Mouse (Mus musculus): ENCODE results near the gene Sh3gl3. TPM values are rescaled to one million over a fixed set of nuclear protein-coding genes. Genes with fewer than 3 reads are reported as not detected.

Gene Sh3gl3
- polyA plus RNA-seq, 1 experiment = 1.7 TPM

GRCm38 (mm10) chr7:82234010-82234897, 60.6 kb downstream of the Sh3gl3 start:
- H3K4me3 ChIP-seq (ENCODE audit: insufficient read depth, low read length) = no peak overlapping the region
- no peak for TF ChIP-seq POLR2A (IDR thresholded peaks at IDR 0.05; ENCODE audit: low read depth, low read length)
- no peak for TF ChIP-seq CTCF (IDR thresholded peaks at IDR 0.05; ENCODE audit: borderline replicate concordance, insufficient read depth, low read length)
- H3K27ac ChIP-seq (ENCODE audit: insufficient read depth, low read length) = no peak overlapping the region
- no peaks in the 10 kb centered on the region for H3K4me1 ChIP-seq (ENCODE audit: control insufficient read depth, insufficient read depth, low read length)

GRCm38 (mm10) chr7:82234898-82235290, 61.3 kb downstream of the Sh3gl3 start:
- H3K4me3 ChIP-seq (ENCODE audit: insufficient read depth, low read length) = no peak overlapping the region
- H3K27ac ChIP-seq (ENCODE audit: insufficient read depth, low read length) = no peak overlapping the region
- no peak for TF ChIP-seq POLR2A (IDR thresholded peaks at IDR 0.05; ENCODE audit: low read depth, low read length)
- no peak for TF ChIP-seq CTCF (IDR thresholded peaks at IDR 0.05; ENCODE audit: borderline replicate concordance, insufficient read depth, low read length)
- H3K4me1 ChIP-seq (ENCODE audit: control insufficient read depth, insufficient read depth, low read length) = no peaks in the 10 kb centered on the region

GRCm38 (mm10) chr7:82235486-82235885, 61.8 kb downstream of the Sh3gl3 start:
- Histone ChIP-seq H3K4me3 (ENCODE audit: insufficient read depth, low read length) (no peak overlapping the region), H3K4me1 (ENCODE audit: control insufficient read depth, insufficient read depth, low read length) (no peaks in the 10 kb centered on the region), H3K27ac (ENCODE audit: insufficient read depth, low read length) (no peak overlapping the region)
- no peak for TF ChIP-seq CTCF (IDR thresholded peaks at IDR 0.05; ENCODE audit: borderline replicate concordance, insufficient read depth, low read length)
- no peak for TF ChIP-seq POLR2A (IDR thresholded peaks at IDR 0.05; ENCODE audit: low read depth, low read length)

GRCm38 (mm10) chr7:82236152-82236898, 62.7 kb downstream of the Sh3gl3 start:
- TF ChIP-seq CTCF (IDR thresholded peaks at IDR 0.05; ENCODE audit: borderline replicate concordance, insufficient read depth, low read length) = no peak
- TF ChIP-seq POLR2A (IDR thresholded peaks at IDR 0.05; ENCODE audit: low read depth, low read length) = no peak
- no peak overlapping the region for H3K27ac ChIP-seq (ENCODE audit: insufficient read depth, low read length)
- H3K4me1 ChIP-seq (ENCODE audit: control insufficient read depth, insufficient read depth, low read length) = no peaks in the 10 kb centered on the region
- H3K4me3 ChIP-seq (ENCODE audit: insufficient read depth, low read length) = no peak overlapping the region

- Histone ChIP-seq H3K27ac (ENCODE audit: insufficient read depth, low read length) (no peak overlapping the region), H3K4me3 (ENCODE audit: insufficient read depth, low read length) (no peak overlapping the region), H3K4me1 (ENCODE audit: control insufficient read depth, insufficient read depth, low read length) (no peaks in the 10 kb centered on the region)
- TF ChIP-seq POLR2A (IDR thresholded peaks at IDR 0.05; ENCODE audit: low read depth, low read length) (no peak), CTCF (IDR thresholded peaks at IDR 0.05; ENCODE audit: borderline replicate concordance, insufficient read depth, low read length) (no peak)
Measured at GRCm38 (mm10) chr7:82236899-82237162, 63.2 kb downstream of the Sh3gl3 start.

- Histone ChIP-seq H3K27ac (ENCODE audit: insufficient read depth, low read length) (no peak overlapping the region), H3K4me1 (ENCODE audit: control insufficient read depth, insufficient read depth, low read length) (no peaks in the 10 kb centered on the region), H3K4me3 (ENCODE audit: insufficient read depth, low read length) (no peak overlapping the region)
- TF ChIP-seq CTCF (IDR thresholded peaks at IDR 0.05; ENCODE audit: borderline replicate concordance, insufficient read depth, low read length) (no peak), POLR2A (IDR thresholded peaks at IDR 0.05; ENCODE audit: low read depth, low read length) (no peak)
Measured at GRCm38 (mm10) chr7:82240424-82241240, 67.0 kb downstream of the Sh3gl3 start.

GRCm38 (mm10) chr7:82244701-82245100, 71.1 kb downstream of the Sh3gl3 start:
- H3K4me1 ChIP-seq (ENCODE audit: control insufficient read depth, insufficient read depth, low read length) = no peaks in the 10 kb centered on the region
- no peak overlapping the region for H3K27ac ChIP-seq (ENCODE audit: insufficient read depth, low read length)
- H3K4me3 ChIP-seq (ENCODE audit: insufficient read depth, low read length) = no peak overlapping the region
- TF ChIP-seq CTCF (IDR thresholded peaks at IDR 0.05; ENCODE audit: borderline replicate concordance, insufficient read depth, low read length) = no peak
- no peak for TF ChIP-seq POLR2A (IDR thresholded peaks at IDR 0.05; ENCODE audit: low read depth, low read length)

GRCm38 (mm10) chr7:82248953-82249695, 75.5 kb downstream of the Sh3gl3 start:
- Histone ChIP-seq H3K4me1 (ENCODE audit: control insufficient read depth, insufficient read depth, low read length) (no peaks in the 10 kb centered on the region), H3K4me3 (ENCODE audit: insufficient read depth, low read length) (no peak overlapping the region), H3K27ac (ENCODE audit: insufficient read depth, low read length) (no peak overlapping the region)
- TF ChIP-seq CTCF (IDR thresholded peaks at IDR 0.05; ENCODE audit: borderline replicate concordance, insufficient read depth, low read length) (no peak), POLR2A (IDR thresholded peaks at IDR 0.05; ENCODE audit: low read depth, low read length) (no peak)

GRCm38 (mm10) chr7:82253309-82253708, 79.7 kb downstream of the Sh3gl3 start:
- no peak overlapping the region for H3K4me3 ChIP-seq (ENCODE audit: insufficient read depth, low read length)
- H3K4me1 ChIP-seq (ENCODE audit: control insufficient read depth, insufficient read depth, low read length) = no peaks in the 10 kb centered on the region
- no peak for TF ChIP-seq CTCF (IDR thresholded peaks at IDR 0.05; ENCODE audit: borderline replicate concordance, insufficient read depth, low read length)
- no peak for TF ChIP-seq POLR2A (IDR thresholded peaks at IDR 0.05; ENCODE audit: low read depth, low read length)
- H3K27ac ChIP-seq (ENCODE audit: insufficient read depth, low read length) = no peak overlapping the region

All from embryonic fibroblast, embryonic 13.5 days (primary cell).